Mouse (Mus musculus): ENCODE measurements around the gene Rab14. TPM values are rescaled to one million over a fixed set of nuclear protein-coding genes. Genes with fewer than 3 reads are reported as not detected.

The Rab14 gene
- 138 and 145 TPM in 2 replicates for polyA plus RNA-seq (2012; rRNA removed)

GRCm38 (mm10) chr2:35200898-35201668 is at the start of gene Rab14:
Gene Rab14, minus strand, starts transcription at chr2:35201120.

Other genes with a start within 250 kb of the Rab14 start
- gene Traf1, start 239.3 kb downstream of the Rab14 start, polyA plus RNA-seq (2012; rRNA removed) = 0.60 and 0.83 TPM in 2 replicates
- gene Hc, start 139.7 kb downstream of the Rab14 start, polyA plus RNA-seq (2012; rRNA removed) = 0.84 and 1.7 TPM in 2 replicates
- 1.4 and 1.7 TPM in 2 replicates for gene AI182371, start 99.6 kb downstream of the Rab14 start, polyA plus RNA-seq (2012; rRNA removed)
- 48.1 and 48.4 TPM in 2 replicates for gene Cntrl, start 91.6 kb downstream of the Rab14 start, polyA plus RNA-seq (2012; rRNA removed)
- gene Gsn, start 55.3 kb upstream of the Rab14 start, polyA plus RNA-seq (2012; rRNA removed) = 30.4 and 38.4 TPM in 2 replicates
- gene Stom, start 135.9 kb upstream of the Rab14 start, polyA plus RNA-seq (2012; rRNA removed) = 11.2 and 15.1 TPM in 2 replicates
- not detected in 2 replicates for gene 4930568D16Rik, start 166.6 kb upstream of the Rab14 start, polyA plus RNA-seq (2012; rRNA removed)
- gene 4930402F06Rik, start 196.1 kb upstream of the Rab14 start, polyA plus RNA-seq (2012; rRNA removed) = not detected in 2 replicates